Mouse (Mus musculus) myocyte (in vitro differentiated cells): Measurements from ENCODE around the gene Tmem189.

Source experiments
- CEBPB ChIP-seq: IDR thresholded peaks from 2 replicates; pipeline ENCODE4 v1.6.1; 2011; ENCODE audit warnings: mild to moderate bottlenecking, moderate library complexity; ENCODE audit not compliant: poor library complexity, insufficient read depth, severe bottlenecking
- E2F4 ChIP-seq: IDR thresholded peaks from one replicate; pipeline ENCODE4 v1.6.1; 2011; ENCODE audit warnings: mild to moderate bottlenecking, control low read depth, moderate library complexity; ENCODE audit not compliant: insufficient read depth
- MAX ChIP-seq: IDR thresholded peaks from one replicate; pipeline ENCODE4 v1.6.1; 2011; ENCODE audit warnings: low read depth, mild to moderate bottlenecking, control low read depth
- MYOD1 ChIP-seq, 3 experiments: IDR thresholded peaks; one replicate each; pipeline ENCODE4 v1.6.1; 2011; ENCODE audit warnings: control low read depth in 2 of 3, low read depth in 2 of 3, mild to moderate bottlenecking in 2 of 3, moderate library complexity in 1 of 3; ENCODE audit not compliant: insufficient read length in 2 of 3, control insufficient read depth in 1 of 3
- MYOG ChIP-seq, 3 experiments: IDR thresholded peaks; one replicate each; pipeline ENCODE4 v1.6.1; 2011; ENCODE audit warnings: control low read depth in 2 of 3, low read depth in 2 of 3, mild to moderate bottlenecking in 2 of 3; ENCODE audit not compliant: insufficient read length in 2 of 3, control insufficient read depth in 1 of 3, insufficient read depth in 1 of 3
- POLR2A ChIP-seq: IDR thresholded peaks from one replicate; pipeline ENCODE4 v1.6.1; 2011; ENCODE audit warnings: low read depth, mild to moderate bottlenecking, control low read depth, moderate library complexity; ENCODE audit not compliant: insufficient read length
- POLR2AphosphoS2 ChIP-seq: IDR thresholded peaks from one replicate; pipeline ENCODE4 v1.6.1; 2011; ENCODE audit warnings: low read depth, control low read depth; ENCODE audit not compliant: insufficient read length
- REST ChIP-seq: IDR thresholded peaks from one replicate; pipeline ENCODE4 v1.6.1; 2011; ENCODE audit warnings: mild to moderate bottlenecking, control low read depth, moderate library complexity; ENCODE audit not compliant: insufficient read depth, insufficient read length
- TCF12 ChIP-seq: IDR thresholded peaks from one replicate; pipeline ENCODE4 v1.6.1; 2011; ENCODE audit warnings: mild to moderate bottlenecking, control low read depth; ENCODE audit not compliant: poor library complexity, insufficient read depth, severe bottlenecking
- USF1 ChIP-seq: IDR thresholded peaks from one replicate; pipeline ENCODE4 v1.6.1; 2011; ENCODE audit warnings: low read depth, mild to moderate bottlenecking, control low read depth, moderate library complexity

DNA sequence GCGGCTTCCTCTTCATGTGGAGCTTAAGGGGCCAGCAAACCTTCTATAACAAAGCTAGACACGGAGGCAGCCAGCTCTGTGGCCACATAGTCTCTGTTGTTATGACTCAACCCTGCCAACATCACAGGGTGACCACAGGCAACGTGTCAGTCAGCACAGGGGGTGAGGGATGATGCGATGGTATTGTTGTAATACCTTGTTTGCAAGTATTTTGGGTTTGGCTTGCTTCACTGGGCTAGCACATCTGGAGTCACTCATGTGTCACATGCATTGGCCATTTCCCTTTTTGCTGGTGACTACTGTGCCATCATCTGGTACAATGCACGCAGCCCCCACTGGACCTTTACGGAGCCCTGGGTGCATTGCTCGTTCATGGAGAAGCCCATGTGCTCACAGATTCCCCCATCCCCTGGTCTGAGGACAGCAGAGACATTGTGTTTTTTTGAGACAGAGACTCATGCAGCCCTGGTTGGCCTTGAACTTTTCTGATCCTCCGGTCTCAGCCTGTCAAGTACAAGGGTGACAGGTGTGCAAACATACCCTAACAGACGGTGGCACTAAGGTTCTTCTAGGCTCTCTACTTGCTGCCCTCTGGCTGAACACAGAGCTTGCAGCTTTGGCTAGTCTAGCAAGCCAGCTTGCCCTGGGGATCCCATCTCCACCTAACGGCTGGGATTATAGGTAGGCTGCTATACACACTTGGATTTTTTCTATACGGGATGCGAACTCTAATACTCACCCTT lies 40.2 kb downstream of the Tmem189 start:
- TF ChIP-seq MYOG (IDR thresholded peaks at IDR 0.05; ENCODE audit: control insufficient read depth in 1 of 3, insufficient read depth in 1 of 3, insufficient read length in 2 of 3, low read depth in 2 of 3) (no peak), POLR2A (no peak), TCF12 (no peak), POLR2AphosphoS2 (no peak), USF1 (no peak), MAX (no peak), E2F4 (no peak), CEBPB (no peak), MYOD1 (IDR thresholded peaks at IDR 0.05; ENCODE audit: control insufficient read depth in 1 of 3, insufficient read length in 2 of 3, low read depth in 2 of 3) (no peak), REST (no peak)
